Mouse (Mus musculus) urinary bladder, adult 18-20 months (tissue): Measurements from ENCODE around the gene Rsph3a.
"Not testable (repeated sequence)": the region's sequence is repeated elsewhere in the genome, so short reads cannot be mapped to it uniquely, and the experiment has no call there.

ENCODE experiments used
- DNase-seq, 2 experiments: peaks; one replicate each; pipeline ENCODE4 v3.0.0; 2022; ENCODE audit warnings: low spot score in 2 of 2, mixed read lengths in 2 of 2

The Rsph3a gene

GRCm38 (mm10) chr17:7928662-7929061 lies 16.8 kb upstream of the Rsph3a start:
- DNase-seq, result no peak

- no peak for DNase-seq
These were observed 16.1 kb upstream of the Rsph3a start for GRCm38 (mm10) chr17:7929279-7929678.

- DNase-seq, result no peak
These were observed 14.1 kb upstream of the Rsph3a start for GRCm38 (mm10) chr17:7931096-7931990.

GRCm38 (mm10) chr17:7932121-7932520 lies 13.3 kb upstream of the Rsph3a start:
- not testable (repeated sequence) for DNase-seq

GRCm38 (mm10) chr17:7939640-7940039 lies 5.8 kb upstream of the Rsph3a start:
- peak in 1 of 2 experiments; percentile 37 for DNase-seq

- not testable (repeated sequence) for DNase-seq
These were observed 726 bp downstream of the Rsph3a start for GRCm38 (mm10) chr17:7946053-7946627.

GRCm38 (mm10) chr17:7951333-7951732 lies 5.9 kb downstream of the Rsph3a start:
- not testable (repeated sequence) for DNase-seq

GRCm38 (mm10) chr17:7957242-7957641 lies 11.8 kb downstream of the Rsph3a start:
- DNase-seq, result not testable (repeated sequence)

- DNase-seq, result not testable (repeated sequence)
These were observed 17.9 kb downstream of the Rsph3a start for GRCm38 (mm10) chr17:7963333-7963732.

GRCm38 (mm10) chr17:7964398-7964797 lies 19.0 kb downstream of the Rsph3a start:
- DNase-seq, result not testable (repeated sequence)

- DNase-seq, result not testable (repeated sequence)
These were observed 23.1 kb downstream of the Rsph3a start for GRCm38 (mm10) chr17:7968490-7968889.

GRCm38 (mm10) chr17:7969782-7970181 lies 24.4 kb downstream of the Rsph3a start:
- not testable (repeated sequence) for DNase-seq

- not testable (repeated sequence) for DNase-seq
These were observed 38.1 kb downstream of the Rsph3a start for GRCm38 (mm10) chr17:7983484-7983883.

- DNase-seq, result peak in 1 of 2 experiments; percentile 19
These were observed 40.2 kb downstream of the Rsph3a start for GRCm38 (mm10) chr17:7985597-7985996.

GRCm38 (mm10) chr17:7987038-7987437 lies 41.6 kb downstream of the Rsph3a start:
- DNase-seq, result not testable (repeated sequence)

- not testable (repeated sequence) for DNase-seq
These were observed 57.8 kb downstream of the Rsph3a start for GRCm38 (mm10) chr17:8003248-8003647.

GRCm38 (mm10) chr17:8006771-8007170 lies 61.4 kb downstream of the Rsph3a start:
- DNase-seq, result not testable (repeated sequence)

- DNase-seq, result not testable (repeated sequence)
These were observed 64.2 kb downstream of the Rsph3a start for GRCm38 (mm10) chr17:8009565-8009964.

GRCm38 (mm10) chr17:8013974-8014373 lies 68.6 kb downstream of the Rsph3a start:
- not testable (repeated sequence) for DNase-seq

- not testable (repeated sequence) for DNase-seq
These were observed 77.3 kb downstream of the Rsph3a start for GRCm38 (mm10) chr17:8022675-8023074.

- DNase-seq, result not testable (repeated sequence)
These were observed 82.2 kb downstream of the Rsph3a start for GRCm38 (mm10) chr17:8027475-8028168.
